Mouse (Mus musculus) CD8-positive naive resting alpha-beta T cell, adult 2 months (primary cell): ENCODE data around the gene Cd55.
A peak's percentile ranks its signal among the peaks of the same experiment; 100 is the strongest.
"Not testable (repeated sequence)": the region's sequence is repeated elsewhere in the genome, so short reads cannot be mapped to it uniquely, and the experiment has no call there.

ENCODE experiments used
- DNase-seq, 2 experiments: peaks; one replicate each; pipeline ENCODE4 v3.0.0; 2022; ENCODE audit warnings: low read depth in 2 of 2, low spot score in 2 of 2

Gene Cd55

DNA sequence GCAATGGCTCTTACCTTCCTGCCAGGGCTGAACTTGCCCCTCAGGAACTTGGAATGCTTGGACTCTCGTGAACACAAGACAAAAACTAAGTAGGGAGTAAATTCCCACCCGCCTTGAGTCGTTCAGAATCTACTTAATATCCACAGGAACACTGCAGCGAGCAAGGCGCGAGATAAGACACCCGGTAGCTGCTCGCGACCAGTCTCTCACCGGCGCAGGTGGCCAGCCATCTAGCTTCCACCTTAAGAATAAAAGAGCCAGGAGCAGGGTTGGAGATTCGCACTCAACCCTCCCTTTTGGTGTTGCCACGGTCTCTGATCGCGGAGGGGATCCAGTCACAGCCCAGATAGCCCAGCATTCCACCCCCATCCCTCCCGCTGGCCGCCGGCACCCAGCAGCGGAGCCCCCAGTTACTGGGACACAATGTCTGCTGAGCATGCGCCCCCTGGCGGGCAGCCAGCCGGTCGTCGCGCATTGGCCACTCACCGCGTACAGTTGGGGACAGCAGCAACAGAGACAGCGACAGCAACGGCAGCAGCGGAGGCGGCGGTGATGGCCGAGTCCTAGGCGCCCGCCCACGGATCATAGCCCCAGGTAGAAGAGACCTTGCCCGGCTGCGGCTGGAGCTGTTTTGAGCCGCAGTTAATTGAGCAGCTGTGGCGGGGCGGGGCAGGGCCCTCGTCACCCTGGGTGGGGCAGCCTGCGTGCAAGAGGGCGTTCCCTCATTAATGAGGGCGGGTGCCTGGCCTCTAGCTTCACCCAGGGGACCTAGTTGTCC is at the start of gene Cd55:
Cd55 (minus strand) TSS at position 661 of the 778 bp plus-strand sequence.
- DNase-seq = peak; percentile 92 to 94

DNA sequence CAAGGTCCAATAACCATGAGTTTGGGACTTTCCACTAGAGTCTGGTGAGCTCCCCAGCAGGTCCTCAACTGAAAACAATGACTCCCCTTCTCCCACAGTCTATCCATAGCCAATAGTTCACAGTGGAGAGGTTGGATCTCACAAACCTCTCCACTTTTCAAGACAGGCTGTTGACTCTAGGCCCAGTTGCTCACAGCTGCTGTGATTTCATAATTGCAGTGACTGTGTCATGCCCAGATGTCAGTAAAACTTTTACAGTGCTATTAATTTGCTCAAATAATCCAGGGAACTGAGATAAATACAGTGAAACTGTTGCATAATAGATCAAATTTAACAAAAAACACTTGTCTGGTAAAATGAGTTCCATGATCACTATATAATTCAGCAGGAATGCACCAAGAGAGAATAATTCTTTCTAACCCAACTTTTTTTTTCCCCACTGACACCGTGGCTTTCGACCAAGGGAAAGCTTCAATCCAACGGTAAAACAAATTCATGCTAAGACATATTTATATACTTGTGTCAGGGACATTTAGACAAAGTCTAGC is 49.4 kb upstream of the Cd55 start:
- no peak for DNase-seq

DNA sequence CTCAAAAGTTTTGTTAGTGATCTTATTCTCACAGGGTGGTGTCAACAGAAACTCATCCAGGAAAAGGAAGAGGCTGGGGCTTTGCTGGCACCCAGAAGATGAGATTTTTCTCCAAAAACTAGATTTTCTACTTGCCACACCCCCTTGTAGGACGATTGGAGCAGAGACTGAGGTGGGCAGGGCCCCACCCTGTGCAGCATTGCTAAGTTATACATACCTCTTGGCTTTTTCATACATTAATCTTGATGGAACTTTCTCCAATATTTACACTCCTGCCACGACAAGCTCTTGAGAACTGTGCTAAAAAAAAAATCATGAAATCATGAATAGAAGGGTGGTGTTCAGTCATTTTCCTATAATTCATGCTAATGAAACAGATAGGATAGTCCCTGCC is 46.4 kb upstream of the Cd55 start:
- DNase-seq = no peak

DNA sequence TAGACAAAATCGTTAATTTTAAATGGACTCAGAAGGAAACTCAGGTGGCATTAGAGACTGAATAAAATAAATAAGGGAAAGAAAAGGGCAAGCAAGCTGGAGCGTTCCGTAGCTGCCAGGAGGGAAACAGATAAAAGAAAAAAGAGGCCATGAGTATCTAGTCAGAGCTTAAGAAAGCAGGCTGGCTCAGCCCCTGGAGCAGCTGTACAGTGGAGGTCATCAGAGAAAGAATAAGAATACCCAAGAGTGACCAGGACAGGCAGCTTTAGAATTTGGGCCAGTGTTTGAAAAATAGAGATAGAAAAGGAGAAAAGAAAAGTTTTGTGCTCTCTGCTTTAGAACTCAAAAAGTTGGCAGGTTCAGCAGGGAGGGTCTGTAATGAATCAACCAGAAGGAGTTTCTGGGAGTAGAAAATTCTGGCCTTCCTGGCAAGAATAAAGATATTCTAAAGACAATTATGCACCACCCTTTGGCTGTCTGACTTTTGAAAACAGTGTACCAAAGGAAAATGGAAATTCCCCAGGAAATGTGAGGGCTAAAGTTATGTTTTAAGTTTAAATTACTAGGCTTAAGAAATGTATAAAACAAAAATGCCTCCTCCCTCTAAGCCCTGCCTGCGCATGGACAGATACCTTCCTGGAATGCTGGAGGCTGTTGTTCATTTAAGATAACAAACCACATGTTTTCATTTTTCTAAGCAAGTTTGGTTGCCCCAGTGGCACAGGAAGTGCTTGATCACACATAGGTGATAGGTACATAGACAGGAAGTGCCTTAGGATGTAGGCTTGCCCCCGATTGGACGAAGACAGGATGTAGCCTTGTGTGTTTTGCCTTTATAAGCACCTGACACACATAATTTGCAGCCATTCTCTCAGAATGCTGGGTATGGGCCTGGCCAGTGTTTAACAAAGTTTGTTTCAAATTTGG is 45.7 kb upstream of the Cd55 start:
- DNase-seq = peak; percentile 6 to 14

DNA sequence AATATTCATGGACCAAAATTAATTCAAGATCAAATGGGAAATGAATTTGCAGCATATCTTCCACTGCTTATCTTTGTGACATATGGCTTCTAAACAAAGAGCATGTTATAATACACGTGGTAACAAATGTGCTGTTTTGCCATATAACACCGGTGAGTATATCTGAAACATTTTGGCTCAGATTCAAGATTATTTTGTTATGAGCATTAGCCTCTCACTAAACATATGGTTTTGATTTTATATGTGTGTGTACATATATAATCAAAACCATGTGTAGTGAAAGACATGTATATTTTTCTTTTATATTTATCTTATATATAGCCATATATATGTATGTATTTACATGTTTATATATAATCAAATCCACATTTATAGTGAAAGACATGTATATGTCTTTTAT is 44.9 kb upstream of the Cd55 start:
- no peak for DNase-seq

DNA sequence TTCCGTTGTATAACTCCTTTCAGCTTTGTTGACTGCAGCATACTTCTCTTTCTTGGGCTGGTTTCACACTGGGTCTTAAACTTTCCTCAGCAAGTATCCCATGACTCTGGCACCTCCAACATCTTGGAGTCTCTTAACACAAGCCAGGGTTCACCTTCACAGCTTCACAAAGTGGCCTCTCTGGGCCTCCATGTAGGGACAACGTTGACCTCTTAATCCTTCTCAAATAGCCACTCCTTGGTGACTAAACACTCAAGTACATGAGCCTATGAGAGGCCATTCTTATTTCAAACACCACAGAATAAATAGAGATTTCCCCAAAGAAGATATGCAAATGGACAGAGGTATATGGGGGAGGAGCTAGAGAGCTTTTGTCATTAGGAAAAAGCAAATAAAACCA is 37.4 kb upstream of the Cd55 start:
- DNase-seq = no peak

DNA sequence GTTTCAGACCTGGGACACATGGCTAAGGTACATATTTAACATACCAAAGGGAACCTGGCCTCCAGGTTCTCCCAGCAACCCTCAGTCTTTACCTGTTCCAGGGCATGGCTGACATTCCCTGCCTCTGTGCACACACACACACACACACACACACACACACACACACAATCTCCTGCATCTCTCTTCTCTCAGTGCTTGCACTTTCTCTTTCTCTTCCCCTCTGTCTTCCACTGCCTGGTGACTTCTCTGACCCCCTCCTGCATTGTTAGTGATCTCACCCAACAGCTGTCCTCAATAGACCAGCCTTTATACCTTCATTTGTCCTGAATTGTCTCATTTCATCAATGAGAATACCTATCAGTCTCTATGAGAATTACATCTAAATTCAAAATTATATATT is 35.8 kb upstream of the Cd55 start:
- no peak for DNase-seq

DNA sequence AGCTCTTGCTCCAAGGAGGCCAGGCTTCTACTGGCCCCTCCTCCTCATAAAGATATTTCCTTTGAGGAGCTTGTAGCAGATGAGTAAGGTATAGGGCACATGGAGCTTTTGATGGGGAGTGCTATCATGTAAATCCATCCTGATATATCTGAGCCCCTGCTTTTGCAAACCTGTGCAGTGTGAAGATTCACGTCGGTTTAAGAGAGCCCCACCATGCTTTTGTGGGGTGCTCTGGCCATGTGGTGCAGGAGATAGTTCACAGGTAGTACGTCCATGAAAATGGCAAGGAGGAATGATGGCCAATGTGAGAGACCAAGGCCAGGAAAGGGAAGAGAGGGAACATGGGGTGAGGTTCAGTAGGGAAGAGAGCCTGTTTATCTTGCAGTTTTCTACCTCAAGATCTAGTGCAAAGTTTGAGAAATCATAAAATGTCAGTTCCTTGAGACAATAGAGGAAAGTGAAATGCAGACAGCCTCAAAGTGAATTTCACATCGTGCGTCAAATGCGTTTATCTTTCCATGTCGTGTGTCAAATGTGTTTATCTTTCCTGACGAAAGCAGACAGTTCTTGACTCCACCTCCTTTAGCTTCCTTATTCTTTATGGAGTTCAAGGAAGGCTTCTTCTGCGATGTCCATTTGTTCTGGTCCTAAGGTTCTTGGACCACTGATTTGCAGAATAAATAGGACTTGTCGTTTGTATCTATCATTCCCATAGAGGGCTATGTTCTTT is 24.4 kb upstream of the Cd55 start:
- DNase-seq = no peak

DNA sequence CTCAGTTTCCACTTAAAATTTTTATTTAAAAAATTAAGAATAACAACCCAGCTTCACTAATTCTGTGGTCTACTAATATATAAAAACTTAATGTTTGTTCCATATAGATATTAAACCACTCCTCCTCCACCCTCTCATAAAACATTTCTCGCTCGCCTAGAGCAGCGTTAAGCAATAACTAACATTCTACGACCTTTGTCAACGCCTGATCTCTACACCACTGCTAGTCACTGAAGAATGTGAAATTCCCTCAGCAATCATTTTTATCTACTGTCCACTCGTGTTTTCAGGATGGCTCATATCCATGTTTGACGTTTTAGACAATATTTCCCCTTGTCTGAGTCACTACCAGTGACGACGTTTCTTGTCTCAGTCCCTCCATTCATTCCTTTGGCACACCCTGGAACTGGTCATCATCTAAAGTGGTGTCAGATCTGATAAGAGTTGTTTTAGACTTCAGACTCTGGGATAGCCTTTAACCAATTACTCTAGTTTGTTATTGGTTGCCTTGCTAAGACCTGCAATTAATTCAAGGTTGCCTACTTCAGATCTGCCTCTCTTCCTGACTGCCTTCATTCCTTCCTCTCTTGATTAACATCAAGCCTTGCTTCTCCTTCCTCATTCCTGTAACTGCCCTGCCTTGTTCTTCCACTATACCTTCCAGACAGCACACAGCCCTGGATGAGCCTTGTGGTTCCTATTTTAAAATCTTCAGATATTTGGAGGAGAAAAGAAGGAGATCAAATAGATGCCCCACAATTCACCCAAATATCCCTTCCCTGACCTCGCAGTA is 23.5 kb upstream of the Cd55 start:
- DNase-seq = no peak

DNA sequence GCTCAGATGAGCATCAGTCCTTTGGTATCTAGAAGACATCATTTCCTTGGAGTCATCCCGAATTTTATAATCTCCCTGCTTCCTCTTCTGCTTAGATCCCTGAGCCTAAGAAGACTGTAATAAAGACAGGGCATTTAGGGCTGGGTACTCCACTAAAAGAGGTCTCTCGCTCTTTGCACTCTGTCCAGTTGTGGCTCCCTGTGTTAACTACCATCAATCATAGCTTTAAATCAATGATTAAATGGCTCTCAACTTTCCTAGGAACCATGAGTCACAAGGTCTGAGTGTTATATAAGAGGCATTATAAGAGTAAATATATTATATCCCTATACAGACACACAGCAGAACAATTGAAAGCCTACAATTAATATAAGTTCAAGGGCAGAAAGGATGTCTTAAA is 22.8 kb upstream of the Cd55 start:
- DNase-seq = no peak

DNA sequence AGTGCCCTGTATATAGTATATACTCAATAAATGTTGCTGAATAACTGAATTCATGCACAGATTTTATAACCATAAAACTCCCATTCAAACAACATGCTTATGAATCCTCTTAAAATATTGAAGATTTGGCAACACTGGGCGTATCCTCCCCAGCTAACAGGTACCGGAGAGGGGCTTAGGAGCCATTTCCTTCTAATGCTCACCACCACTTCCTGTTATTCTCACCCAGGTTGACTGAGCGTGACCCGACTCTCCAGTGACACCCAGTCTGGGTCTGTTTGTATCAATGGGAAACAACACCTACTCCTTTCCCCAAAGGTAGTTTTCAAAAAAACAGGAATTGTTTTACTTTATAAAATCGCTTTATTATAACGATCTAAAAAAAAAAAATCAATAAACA is 12.4 kb upstream of the Cd55 start:
- DNase-seq = peak; percentile 56 to 76

DNA sequence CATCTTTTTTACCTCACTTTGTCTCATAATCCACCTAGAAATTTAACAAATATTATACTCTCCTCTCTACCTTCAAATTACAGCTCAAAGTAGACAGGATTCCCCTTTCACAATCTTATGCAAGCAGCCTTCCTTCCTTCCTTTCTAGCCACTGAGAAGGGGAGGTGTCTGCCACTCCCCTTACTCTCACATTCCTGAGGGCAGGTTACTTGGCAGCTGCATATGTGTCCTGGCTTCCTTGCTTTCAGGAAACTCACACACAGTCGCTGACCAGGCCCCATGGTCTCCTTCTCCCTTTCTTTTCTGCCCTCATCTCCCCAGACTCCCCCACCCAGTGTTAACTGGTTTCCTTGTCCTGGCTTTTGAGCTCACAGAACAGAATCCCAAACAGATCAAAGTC is 11.7 kb upstream of the Cd55 start:
- no peak for DNase-seq

DNA sequence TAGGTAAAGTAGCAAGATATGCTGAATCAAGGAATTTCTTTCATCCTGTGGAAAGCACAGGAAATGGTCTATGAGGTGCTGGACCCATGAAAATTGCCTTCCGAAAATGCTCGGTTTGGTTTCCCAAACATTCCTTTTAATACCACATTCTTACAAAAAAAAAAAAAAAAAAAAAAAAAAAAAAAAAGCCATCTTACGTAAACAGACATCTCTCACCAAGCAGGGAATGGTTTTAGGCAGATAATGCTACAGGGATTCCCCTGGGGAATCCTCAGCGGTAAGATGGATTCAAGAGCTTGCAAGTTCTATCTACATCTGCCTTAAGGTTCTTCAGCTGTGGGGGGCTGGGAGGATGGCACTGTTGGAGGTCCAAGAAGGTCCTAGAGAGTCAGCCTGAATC is 7.5 kb upstream of the Cd55 start:
- DNase-seq = no peak

DNA sequence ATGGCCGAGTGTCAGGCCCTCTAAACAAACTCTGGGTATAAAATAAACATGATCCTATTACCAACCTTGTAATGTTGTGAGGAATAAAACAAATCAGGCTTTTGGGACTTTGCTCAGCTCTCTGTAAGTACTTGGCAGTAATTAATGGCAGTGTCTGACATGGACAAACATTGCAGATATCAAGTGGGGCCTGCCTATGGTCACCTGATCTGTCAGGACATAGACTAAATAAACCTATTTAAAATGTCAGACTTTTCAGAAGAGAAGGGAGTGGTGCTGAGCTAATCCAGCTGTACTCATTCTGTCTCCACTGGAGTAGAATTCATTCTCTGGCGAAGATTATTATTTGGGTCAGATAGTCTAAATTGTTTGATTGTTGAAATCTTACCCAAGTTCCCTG is 4.9 kb upstream of the Cd55 start:
- no peak for DNase-seq

DNA sequence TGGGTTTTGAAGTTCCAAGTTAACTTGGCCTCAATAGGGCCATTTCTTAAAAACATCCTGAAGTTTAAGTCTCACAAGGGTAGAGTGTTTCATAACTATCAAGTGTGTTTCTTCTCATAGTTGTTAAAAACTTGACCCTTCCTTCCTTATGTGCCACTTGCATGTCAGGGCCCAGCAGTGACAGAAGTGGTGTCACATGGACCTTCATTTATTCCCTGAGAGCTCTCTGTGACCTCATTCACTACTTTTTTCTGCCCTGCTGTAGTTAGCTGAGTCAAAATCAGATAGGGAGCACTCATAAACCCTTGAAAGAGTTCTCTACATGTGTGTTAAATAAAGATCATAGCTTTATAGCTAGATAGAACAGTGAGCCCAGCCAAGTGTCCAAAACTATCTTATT is 1.6 kb upstream of the Cd55 start:
- DNase-seq = no peak

DNA sequence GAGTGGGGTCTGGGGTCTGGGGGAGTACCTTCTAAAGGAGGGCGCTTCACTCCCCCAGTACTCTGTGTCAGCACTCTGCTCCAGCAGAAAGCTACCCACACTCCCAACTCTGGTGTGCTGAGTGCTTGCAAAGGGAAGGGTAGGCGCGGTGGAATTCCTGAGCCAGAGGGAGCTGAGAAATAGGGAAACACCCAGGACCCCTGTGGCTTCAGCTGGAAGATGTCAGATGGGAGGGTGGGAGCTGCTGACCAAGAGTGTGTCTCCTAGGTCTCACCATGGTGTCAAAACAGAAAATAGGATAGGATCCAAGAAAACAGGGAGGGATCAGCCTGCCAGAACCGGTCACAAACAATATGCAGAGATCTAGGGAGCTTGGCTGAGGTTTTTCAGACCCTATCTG is 323 bp upstream of the Cd55 start:
- no peak for DNase-seq

DNA sequence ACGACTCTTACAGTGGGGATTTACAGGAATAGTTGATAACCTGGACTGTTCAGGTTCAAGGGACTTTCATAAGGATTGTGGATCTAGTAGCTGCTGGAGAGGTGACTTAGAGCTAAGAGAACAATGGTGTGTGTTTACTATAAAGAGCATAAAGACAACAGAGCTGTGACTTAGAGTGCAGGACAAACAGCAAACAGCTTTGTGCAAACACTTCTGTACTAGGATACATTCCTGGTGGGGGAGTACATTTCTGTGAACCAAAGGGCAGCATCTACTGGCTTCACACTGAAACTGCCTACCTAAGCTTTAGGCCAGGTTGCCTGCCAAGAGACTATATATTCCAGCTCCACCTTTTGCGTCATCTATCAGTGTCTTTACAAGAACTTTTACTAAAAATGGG is 7.4 kb downstream of the Cd55 start:
- no peak for DNase-seq

DNA sequence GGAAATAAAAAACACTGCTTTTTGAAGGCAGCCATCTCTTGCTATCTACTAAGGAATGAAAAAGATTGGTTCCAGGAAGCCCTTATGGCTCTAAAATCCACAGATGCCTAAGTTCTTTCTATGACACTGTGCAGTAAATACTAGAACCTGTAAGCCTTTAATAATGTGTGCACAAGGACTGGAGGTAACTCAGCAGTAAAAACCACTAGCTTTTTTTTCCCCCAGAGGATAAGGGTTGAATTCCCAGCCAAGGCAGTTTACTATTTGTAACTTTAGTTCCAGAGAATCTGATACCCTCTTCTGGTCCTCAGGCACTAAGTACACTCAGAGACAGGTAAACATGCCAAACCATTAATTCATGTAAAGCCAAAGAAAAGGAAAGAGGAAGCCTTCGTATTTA is 19.6 kb downstream of the Cd55 start:
- DNase-seq = not testable (repeated sequence)

DNA sequence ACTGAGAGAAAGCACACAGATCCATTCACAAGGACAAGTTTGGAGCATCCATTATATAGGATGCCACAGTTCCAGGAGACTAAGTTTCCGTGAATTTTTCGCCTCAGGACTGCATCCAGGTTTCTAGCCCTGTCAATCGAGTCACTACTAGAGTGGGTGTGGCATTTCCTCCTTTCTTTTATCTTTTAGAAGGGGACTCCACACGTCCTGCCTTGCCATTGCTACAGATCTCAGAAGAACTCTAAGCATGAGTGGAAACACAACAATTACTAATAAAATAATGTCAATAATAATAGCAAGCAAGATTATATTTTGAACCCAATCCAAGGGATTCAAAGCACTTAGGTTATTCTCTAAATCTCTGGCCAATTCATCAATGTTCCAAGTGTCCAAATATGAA is 31.6 kb downstream of the Cd55 start:
- DNase-seq = no peak

DNA sequence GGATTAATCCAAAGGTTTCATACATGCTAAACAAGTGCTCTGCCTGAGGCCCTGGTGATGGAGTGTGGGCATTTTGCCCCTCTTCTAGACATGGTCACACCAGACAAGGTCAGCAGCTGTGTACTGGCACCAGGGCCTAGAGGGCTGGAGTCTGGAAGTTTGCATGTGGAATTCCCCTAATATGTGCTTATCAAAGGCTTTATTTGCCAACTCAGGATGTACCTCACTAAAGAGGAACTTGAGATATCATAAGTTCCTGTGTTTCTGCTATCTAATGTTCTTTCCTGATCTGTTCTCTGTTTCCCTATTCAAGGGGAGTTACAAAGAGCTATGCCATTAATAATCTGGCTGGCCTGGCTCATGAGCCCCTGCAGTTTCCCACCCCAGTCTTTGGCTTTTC is 33.9 kb downstream of the Cd55 start:
- not testable (repeated sequence) for DNase-seq
